Mouse (Mus musculus) pancreas, adult 10 weeks (tissue): ENCODE data around the gene Wnt8b. TPM values are rescaled to one million over a fixed set of nuclear protein-coding genes. Genes with fewer than 3 reads are reported as not detected.

Source experiments
- polyA plus RNA-seq: library from polyadenylated mRNA; stranded (reverse); fragments of 350-450 nt; fragmentation: Illumina TruSeq; extraction: RNeasy Lipid Tissue Mini Kit (QIAGEN cat#74804); gene quantifications from one replicate; pipeline ENCODE4 v1.2.3, GENCODE M21; 2015; ENCODE audit warnings: low read depth, low replicate concordance; ENCODE audit not compliant: insufficient read depth

Gene Wnt8b
- polyA plus RNA-seq = not detected

DNA sequence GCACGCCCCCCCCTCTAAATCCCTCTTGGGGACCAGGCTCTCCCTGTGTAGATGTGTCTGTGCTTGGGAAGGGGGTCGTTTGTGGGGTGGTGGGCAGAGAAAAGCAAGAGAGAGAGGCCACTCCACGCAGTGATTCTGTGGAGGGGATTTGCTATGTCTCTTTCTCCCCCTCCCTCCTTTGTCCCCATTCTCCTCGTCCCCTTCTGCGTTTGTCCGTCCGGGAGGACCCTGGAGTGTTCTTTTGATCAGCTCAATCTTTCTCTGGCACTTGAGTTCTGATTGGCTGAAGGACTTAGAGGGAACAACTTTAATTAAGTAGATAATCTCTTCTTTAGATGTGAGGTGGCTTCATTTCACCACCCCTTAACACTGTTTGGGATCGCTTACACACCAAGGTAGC, at the start of gene Wnt8b:
TSS of gene Wnt8b (plus strand) at position 345 of the 400 bp plus-strand sequence.

DNA sequence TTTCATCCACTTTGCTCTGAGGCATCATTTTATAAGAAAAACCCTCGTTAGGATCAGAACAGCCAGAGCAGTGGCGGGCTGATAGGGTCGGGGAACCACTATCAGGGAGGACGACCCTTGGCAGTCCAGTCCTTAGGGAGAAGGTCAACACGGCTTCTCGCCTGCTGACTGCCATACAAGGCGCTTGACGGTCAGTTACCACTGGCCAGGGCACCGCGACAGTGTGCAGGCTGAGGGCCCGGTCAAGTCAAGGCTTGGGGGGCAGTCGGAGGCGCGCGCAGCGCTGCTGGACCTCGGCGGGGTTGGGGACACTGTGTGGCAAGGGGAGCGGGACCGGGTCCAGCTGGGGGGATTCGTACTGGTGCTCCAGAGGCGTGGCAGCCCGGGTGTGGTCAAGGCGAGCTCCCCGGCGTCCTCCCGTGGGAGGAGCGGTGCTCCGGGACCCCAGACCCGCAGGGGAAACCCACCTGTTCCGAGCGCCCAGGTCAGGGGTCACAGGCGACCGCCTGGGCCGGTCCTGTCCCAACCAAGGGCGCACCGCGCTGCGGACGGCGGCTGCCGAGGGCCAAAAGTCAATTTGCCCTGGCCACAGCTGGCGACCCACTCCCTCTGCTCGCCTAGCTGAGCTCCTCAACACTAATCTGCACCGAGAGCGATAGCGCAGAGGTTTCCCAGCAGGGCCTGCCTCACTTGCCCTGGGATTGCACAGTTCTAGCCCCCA, 52.2 kb downstream of the Wnt8b start, which contains the start of gene Sec31b:
TSS of gene Sec31b (minus strand) at position 544 of the 721 bp plus-strand sequence.

DNA sequence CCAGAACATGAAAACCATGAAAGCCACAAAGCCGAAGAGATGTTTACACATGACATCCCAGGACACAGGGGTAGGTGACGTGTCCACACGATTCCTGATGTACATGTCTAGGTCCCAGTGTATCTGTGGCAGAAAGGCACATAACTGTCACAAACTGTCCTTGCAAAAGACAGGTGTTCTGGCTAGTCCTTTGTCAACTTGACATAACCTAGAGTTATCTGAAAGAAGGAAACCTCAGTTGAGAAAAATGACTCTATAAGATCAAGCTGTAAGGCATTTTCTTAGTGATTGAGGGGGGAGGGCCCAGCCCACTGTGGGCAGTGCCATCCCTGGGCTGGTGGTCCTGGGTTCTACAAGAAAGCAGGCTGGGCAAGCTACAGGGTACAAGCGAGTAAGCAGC, 59.5 kb downstream of the Wnt8b start, which contains the start of gene Gm20538:
TSS of gene Gm20538 (minus strand) at position 101 of the 400 bp plus-strand sequence.

DNA sequence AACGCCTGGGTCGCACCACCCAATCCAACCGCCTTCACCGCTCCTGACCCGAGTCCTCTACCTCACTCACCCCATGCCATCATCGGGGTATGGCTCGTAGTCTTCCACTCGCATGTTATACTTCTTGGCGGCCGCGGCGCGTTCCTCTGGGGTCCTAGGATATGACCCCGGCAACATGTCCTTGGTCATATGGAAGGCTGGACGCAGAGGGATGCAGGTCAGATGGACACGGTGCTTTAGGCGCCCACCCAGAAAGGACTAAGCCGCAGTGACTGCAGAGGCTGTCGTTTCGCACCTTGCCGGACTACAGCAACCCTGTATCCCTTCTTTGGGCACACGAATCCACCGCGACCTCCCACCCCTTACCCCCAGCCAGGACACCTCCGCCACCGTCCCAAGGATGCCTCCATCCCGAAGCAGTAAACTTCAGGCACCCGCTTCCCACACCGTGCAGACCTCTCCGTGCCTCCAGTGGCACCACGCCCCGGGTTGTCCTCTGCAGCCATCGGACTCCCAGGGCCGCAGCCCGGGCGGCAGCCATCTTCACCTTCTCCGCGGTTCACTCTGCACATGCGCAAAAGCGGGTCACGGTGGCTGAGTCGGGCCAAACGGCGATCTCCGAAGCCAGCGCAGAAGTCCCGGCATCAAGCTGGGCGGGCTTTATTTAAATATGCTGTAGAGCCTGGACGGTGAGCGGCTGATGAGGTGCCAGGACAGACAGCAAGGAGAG, 61.8 kb downstream of the Wnt8b start, which contains the start of gene Ndufb8:
TSS of gene Ndufb8 (minus strand) at position 580 of the 730 bp plus-strand sequence.

DNA sequence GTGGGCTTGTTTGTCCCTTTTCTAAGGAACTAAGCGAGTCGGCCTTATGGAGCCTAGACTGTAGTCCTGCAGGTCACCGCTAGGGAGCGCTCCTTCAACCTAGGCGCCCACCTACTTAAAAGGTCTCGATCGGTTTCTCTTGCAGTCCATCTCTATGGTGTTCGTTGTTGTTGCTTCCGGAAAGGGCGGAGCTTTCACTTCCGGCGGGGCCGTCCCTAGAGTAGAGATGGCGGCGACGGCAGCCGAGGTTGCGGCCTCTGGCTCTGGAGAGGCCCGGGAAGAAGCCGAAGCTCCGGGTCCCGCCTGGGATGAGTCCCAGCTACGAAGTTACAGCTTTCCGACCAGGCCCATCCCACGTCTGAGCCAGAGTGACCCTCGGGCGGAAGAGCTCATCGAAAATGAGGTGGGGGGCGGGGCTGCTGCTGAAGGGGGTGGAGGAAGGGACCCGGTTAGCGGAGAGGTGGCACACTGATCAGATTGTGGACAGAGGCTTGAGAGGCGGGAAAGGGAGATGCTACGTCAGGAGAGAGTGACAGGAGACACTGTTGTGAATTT, 69.5 kb downstream of the Wnt8b start, which contains the start of gene Hif1an:
TSS of gene Hif1an (plus strand) at position 199 of the 555 bp plus-strand sequence.

Other genes with a start within 250 kb of the Wnt8b start
- gene Scd2, start 199.8 kb upstream of the Wnt8b start, polyA plus RNA-seq = 20.6 TPM
- gene Scd4, start 160.4 kb upstream of the Wnt8b start, polyA plus RNA-seq = 0.24 TPM
- gene Scd1, start 85.6 kb upstream of the Wnt8b start, polyA plus RNA-seq = 53.9 TPM
- gene Sec31b, start 52.4 kb downstream of the Wnt8b start, polyA plus RNA-seq = 4.5 TPM
- gene Gm20538, start 59.4 kb downstream of the Wnt8b start, polyA plus RNA-seq = not detected
- gene Ndufb8, start 62.0 kb downstream of the Wnt8b start, polyA plus RNA-seq = 87.7 TPM
- 3.8 TPM for gene Hif1an, start 69.4 kb downstream of the Wnt8b start, polyA plus RNA-seq